Mouse (Mus musculus): ENCODE data around the gene Espn.

The Espn gene

DNA sequence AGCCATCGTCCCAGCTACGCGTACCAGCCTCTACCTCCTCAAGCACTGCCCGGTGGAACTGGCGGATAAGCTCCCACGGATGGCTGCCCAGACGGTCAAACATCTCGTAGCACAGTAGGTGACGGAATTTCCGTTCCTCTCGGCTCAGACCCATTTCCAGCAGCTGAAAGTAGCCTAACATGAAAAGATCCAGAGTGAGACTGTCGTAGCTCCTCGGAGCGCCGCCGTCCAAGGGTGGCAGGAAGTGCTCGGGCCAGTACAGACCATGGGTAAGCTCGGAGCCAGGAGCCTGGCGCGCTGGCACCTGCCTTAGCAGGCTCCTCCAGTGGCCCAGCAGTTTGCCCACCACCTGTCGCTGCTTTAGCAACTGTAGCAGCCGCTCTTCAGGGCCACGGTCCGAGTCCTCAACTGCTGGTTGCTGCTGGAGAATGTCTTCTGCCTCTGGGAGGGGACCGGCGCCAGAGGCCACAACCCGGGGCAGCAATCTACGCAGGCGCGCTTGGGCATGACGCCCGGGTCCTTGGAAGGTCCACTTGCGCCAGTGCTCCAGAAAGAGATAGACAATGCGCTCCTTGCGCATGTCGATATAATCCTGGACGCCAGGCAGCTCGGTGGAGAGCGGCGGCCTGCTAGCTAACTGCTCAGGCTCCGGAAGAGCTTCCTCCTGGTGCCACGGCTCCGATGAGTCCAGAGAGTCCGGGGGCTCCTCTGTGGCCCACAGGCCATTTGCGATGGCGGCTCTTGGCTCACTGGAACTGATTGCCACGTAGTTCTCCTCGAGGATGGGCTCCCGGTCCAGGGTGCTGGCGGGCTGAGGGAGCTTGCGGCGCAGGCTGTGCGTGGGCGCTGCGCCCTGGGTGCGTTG lies 26.8 kb downstream of the Espn start:
- DNase-seq (ENCODE audit: low spot score in 2 of 2) = no peak

DNA sequence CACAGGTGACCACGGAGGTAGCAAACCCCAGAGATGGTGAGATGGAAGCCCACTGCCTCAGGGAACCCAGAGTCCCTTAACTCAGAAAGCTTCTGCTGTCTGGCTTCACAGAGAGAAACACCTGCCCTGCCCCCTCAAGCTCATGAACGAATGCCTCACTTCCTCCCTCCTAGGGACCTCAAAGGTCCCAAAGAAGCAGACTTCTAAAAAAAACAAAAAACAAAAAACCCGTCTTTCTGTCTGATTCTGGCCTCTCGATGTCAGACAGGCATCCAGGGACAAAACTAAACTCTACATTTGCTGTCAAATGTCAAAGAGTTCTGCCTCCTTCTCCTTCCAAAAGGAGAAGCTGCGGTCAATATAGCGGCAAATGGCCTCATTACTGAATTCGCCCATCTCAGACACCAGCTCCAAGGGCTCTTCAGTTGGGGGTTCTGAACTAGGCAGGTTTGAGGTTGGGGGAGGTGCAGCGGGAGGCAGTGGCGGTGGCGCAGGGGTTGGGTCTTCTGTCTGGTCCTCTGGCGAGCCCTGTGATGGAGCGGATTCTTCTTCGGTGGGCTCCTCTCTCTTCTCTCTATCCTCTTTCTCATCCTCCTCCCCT lies 27.7 kb downstream of the Espn start:
- no peak for DNase-seq (ENCODE audit: low spot score in 2 of 2)

DNA sequence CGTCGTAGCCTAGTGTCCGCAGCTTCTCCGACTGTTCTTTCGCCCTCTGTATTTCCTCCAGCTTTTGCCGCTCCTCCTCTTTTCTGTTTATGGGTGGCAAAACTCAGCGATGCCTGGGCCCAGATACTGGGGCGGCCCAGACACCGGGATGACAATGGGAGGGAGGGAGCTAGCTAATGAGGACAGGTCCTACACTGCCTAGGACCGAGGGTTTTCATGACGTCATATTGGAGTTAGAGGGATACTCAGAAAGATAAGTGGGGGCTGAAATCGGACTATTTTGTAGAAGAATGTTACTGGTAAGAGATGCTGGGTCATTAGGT lies 31.0 kb downstream of the Espn start:
- DNase-seq (ENCODE audit: low spot score in 2 of 2) = no peak

GRCm38 (mm10) chr4:152120311-152121182 lies 31.6 kb downstream of the Espn start:
- DNase-seq (ENCODE audit: low spot score in 2 of 2) = no peak

DNA sequence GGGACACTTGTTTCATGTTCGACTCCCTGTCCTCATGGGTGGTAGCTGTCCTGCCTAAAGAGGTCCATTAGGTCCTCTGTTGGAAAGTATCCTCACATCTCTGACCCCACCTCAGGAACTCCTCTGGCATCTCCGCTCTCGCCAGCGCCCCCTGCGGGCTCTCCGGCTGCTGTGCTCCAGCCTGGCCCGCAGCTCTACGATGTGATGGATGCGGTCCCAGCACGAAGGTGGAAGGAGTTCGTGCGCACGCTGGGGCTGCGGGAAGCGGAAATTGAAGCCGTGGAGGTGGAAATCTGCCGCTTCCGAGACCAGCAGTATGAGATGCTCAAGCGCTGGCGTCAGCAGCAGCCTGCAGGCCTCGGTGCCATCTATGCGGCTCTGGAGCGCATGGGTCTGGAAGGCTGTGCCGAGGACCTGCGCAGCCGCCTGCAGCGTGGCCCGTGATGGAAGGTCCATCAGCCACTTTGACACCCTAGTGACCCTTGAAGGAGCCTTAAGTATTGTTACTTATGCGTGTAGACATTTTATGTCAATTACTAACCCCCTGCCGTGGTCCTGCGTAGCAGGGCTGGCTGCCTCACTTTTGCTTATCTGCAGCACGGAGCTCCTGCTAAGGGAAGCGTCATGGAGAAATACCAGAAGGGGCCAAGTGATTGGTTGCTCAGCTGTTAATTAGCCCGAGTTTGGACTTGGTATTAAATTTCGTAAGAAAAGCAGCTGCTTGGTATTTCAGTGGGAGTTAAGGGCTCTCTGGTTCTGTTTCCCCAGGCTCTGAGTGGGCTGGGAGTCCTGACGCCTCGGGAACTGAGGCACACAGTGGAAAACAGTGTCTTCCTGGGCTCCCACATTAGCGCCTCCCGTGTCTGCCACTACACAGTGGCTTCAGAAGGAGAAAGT lies 32.5 kb downstream of the Espn start:
- no peak for DNase-seq (ENCODE audit: low spot score in 2 of 2)

GRCm38 (mm10) chr4:152117538-152117937 lies 34.6 kb downstream of the Espn start:
- no peak for DNase-seq (ENCODE audit: low spot score in 2 of 2)

DNA sequence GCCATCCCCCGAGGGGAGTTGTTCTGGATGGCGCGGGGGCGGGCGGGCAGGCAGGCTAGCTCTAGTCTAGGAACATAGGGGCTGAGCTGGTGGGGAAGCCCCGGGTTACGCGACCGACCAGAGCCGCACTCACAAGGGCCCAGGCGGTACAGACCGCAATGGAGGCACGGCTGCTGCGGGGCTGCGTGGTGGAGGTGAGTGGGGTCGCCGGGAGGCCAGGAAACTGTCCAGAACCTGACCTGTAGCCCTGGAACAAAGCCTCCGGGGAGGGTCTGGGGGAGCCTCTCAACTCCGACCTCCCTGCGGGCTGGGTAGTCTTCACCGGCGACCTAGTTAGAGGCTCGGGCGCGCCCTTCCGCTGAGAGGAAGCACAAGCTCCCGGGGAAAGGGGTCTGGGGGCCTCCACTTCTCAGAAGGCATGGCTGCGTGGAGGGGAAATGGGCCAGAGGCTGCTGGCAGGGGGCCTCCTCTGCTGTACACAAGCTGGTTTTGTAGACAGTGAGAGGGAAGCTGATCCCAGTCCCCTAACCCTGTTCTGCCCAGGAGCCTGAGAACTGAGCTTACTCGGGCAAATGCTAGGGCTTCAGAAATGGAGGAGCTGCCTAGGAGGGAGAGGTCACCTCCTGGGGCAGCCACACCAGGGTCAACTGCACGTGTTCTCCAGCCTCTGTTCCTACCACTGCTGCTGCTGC lies 36.1 kb downstream of the Espn start, which contains the start of gene Tnfrsf25:
Gene Tnfrsf25 (plus strand): TSS at position 14 of the 692 bp plus-strand sequence.
- DNase-seq (ENCODE audit: low spot score in 2 of 2) = no peak

- DNase-seq (ENCODE audit: low spot score in 2 of 2) = no peak
Measured at GRCm38 (mm10) chr4:152114080-152114479, 38.1 kb downstream of the Espn start.

GRCm38 (mm10) chr4:152112329-152112728 lies 39.8 kb downstream of the Espn start:
- no peak for DNase-seq (ENCODE audit: low spot score in 2 of 2)

DNA sequence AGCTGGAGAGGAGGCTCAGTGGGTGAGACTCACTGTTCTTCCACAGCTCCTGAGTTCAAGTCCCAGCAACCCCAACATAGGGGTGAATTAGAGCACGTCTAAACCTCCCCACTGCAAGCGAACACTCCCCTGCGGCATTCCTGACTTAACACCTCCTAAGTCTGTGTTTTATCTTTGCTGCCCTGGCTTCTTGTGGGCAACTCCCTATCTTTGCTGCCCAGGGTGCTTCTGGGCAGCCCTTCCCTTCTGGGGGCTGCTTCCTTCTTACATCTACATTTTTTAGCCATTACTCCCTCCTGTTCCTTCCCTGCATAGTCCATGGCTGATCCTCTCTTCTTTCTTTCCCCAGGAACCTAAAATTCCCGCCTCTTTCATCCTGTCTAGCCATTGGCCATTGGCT lies 41.5 kb downstream of the Espn start:
- no peak for DNase-seq (ENCODE audit: low spot score in 2 of 2)

DNA sequence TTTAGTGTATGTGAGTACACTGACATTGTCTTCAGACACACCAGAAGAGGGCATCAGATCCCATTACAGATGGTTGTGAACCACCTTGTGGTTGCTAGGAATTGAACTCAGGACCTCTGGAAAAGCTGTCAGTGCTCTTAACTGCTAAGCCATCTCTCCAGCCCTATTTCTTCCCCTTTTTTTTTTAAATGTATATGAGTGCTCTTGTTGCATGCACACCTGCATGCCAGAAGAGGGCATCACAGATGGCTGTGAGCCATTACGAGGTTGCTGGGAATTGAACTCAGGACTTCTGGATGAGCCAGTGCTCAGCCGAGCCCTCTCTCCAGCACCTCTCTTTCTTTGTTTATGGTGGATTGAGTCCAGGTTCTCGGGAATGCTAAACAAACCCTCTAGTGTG lies 42.7 kb downstream of the Espn start:
- no peak for DNase-seq (ENCODE audit: low spot score in 2 of 2)

DNA sequence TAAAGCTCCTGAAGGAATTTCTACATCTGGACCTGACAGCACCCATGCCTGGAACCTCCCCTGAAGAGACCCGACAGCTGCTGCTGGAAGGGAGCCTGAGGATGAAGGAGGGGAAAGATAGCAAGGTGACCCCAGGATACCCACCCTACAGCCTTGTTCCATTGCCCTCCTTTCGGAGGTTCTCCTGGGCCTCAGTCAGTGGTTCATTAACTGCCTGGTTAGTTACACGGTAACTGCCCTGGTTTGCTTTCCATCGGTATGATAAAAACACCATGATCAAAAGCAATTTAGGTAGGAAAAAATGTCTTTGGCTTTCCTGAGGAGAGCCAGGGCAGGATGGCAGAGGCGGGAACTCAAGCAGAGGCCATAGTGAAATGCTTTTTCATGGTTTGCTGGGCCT lies 43.5 kb downstream of the Espn start:
- no peak for DNase-seq (ENCODE audit: low spot score in 2 of 2)

GRCm38 (mm10) chr4:152107971-152108509 lies 44.1 kb downstream of the Espn start:
- DNase-seq (ENCODE audit: low spot score in 2 of 2) = peak; percentile 63 to 69

DNA sequence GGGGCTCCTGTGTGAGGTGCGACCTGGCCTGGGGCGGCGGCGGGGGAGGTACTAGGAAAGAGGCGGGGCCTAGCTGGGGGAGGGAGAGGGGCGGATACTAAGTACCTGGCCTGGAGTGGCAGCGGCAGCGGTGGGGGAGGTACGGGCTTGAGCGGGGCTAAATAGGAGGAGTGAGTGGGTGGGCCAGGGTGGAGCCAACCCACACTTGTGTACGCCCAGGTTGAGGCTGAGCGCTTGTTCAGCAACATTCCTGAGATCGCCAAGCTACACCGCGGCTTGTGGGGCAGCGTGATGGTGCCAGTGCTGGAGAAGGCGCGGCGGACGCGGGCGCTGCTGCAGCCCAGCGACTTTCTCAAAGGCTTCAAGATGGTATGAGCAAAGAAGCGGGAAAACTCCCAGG lies 44.7 kb downstream of the Espn start:
- DNase-seq (ENCODE audit: low spot score in 2 of 2) = no peak

GRCm38 (mm10) chr4:152106746-152107145 lies 45.4 kb downstream of the Espn start:
- no peak for DNase-seq (ENCODE audit: low spot score in 2 of 2)

DNA sequence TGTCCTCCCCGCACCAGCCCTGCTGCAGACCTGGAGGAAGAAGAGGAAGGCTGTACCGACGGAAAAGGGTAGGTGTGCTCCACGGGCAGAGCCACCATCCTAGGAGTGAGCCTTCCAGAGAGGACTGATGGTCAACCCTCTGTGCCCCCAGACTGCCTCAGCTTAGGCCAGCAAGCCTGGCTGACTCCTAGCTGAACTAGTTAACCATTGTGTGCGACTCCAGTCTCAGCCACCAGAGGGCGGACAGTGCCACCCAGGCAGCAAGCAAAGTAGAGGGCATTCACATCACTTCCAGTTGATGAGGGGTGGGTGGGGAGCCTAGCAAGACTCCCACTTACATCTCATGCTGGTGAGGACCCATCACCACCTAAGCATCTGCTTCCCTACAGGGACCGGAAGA lies 49.1 kb downstream of the Espn start:
- DNase-seq (ENCODE audit: low spot score in 2 of 2) = peak in 1 of 2 experiments; percentile 69

DNA sequence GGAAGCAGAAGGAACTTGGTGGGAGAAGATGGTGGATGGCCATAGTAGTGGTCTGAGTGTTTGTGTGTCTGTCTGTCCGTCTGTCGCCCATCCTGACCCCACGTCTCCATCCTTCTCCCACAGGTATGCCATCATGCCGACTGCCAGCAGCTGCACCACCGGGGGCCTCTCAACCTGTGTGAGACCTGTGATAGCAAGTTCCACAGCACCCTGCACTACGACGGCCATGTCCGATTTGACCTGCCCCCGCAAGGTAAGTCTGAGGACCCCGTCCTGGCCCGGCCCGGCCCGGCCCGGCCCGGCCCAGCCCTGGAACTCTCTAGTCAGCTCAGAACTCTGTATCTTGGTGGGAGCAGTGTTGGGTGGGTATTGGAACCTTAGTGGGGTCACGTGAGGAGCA lies 50.2 kb downstream of the Espn start:
- DNase-seq (ENCODE audit: low spot score in 2 of 2) = peak in 1 of 2 experiments; percentile 17

GRCm38 (mm10) chr4:152101081-152101653 lies 51.0 kb downstream of the Espn start:
- DNase-seq (ENCODE audit: low spot score in 2 of 2) = no peak

DNA sequence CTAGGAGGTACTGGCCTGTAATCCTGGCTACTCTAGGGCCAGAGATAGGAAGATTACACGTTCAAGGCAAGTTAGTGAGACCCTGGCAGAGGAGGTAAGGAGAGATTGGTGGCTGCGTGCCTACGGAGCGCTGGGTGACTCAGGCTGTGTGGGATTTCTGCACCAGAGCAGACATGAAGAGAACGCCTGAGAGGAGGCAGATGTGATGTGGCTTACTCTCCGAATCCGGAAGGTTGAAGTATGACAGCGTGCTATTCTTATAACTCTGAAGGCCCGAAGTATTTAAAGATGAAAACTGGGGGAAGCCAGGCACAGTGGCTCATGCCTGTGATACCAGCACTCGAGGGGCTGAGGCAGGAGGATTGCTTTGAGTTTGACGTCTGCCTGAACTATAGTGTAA lies 51.6 kb downstream of the Espn start:
- no peak for DNase-seq (ENCODE audit: low spot score in 2 of 2)

All from frontal cortex, postnatal 10 days (tissue).